Mouse (Mus musculus): Measurements from ENCODE around the gene Clpx. TPM values are rescaled to one million over a fixed set of nuclear protein-coding genes. Genes with fewer than 3 reads are reported as not detected.

Gene Clpx
- polyA plus RNA-seq, 1 experiment from 2014 or later, result 33.3 TPM

DNA sequence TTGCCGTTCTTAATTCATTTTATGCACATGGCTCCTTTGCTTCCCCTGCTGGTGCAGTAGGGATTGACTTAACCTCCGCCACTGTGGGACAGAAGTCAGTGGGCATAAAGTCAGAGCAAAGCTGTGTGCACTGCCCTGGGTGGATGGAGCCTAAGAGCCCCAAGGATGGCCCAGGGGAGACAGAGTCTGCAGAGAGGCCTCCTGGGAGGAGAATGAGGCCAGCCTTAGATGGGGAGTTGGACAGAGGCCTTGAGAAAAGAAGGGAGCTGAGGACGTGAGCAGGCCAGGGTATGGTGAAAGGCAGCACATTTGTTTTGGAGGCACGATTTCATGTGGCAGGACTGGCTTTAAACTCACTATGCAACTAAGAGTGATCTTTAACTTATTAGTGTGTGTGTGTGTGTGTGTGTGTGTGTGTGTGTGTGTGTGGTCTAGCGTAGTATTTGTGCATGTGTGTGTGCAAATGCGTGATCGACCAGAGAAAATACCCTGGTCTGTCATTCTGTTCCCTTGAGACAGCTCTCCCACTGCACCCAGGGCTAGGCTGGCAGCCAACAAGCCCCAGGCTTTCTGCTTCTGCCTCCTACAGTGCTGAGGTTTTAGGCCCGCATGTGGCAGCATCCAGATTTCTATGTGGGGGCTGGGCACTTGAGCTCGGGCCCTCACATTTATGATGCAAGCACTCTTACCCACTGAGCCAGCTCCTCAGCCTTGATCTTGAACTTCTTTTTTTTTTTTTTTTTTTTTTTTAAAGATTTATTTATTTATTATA lies 81.3 kb downstream of the Clpx start:
- H3K4me2 ChIP-seq, result no peak overlapping the region
- H3K4me3 ChIP-seq (replicated peaks), result no peak overlapping the region
- no peak for ATAC-seq (ENCODE audit: insufficient read depth)
- 72% methylated on average over 9 of the region's 9 CpGs for WGBS (ENCODE audit: insufficient replicate concordance)
- no peak overlapping the region for H3K9ac ChIP-seq
- H3K4me1 ChIP-seq (replicated peaks), result no peaks in the 10 kb centered on the region
- H3K27ac ChIP-seq (replicated peaks), result no peak overlapping the region
- no peaks in the 10 kb centered on the region for H3K36me3 ChIP-seq (replicated peaks)
- H3K9me3 ChIP-seq (replicated peaks), result no peaks in the 10 kb centered on the region
- H3K27me3 ChIP-seq, result no peaks in the 10 kb centered on the region

Other genes starting within 250 kb of the Clpx start
- 6.3 and 8.1 TPM in 2 replicates for gene Igdcc4, start 192.8 kb upstream of the Clpx start, polyA plus RNA-seq (2015; fragmentation: Nextera tagmentation; extraction: Ambion mirVana)
- gene Igdcc3, start 153.1 kb upstream of the Clpx start, polyA plus RNA-seq (2015; fragmentation: Nextera tagmentation; extraction: Ambion mirVana), result 0.07 and 0.08 TPM in 2 replicates
- gene Parp16, start 98.9 kb upstream of the Clpx start, polyA plus RNA-seq (2015; fragmentation: Nextera tagmentation; extraction: Ambion mirVana), result 9.5 and 10.2 TPM in 2 replicates
- 0.15 and 0.17 TPM in 2 replicates for gene Cilp, start 29.1 kb upstream of the Clpx start, polyA plus RNA-seq (2015; fragmentation: Nextera tagmentation; extraction: Ambion mirVana)
- 3.3 and 3.6 TPM in 2 replicates for gene Pdcd7, start 51.8 kb downstream of the Clpx start, polyA plus RNA-seq (2015; fragmentation: Nextera tagmentation; extraction: Ambion mirVana)
- 0.09 TPM in 1 of 2 replicates, not detected in the other for gene Ubap1l, start 66.8 kb downstream of the Clpx start, polyA plus RNA-seq (2015; fragmentation: Nextera tagmentation; extraction: Ambion mirVana)
- 0.18 and 0.24 TPM in 2 replicates for gene Kbtbd13, start 97.4 kb downstream of the Clpx start, polyA plus RNA-seq (2015; fragmentation: Nextera tagmentation; extraction: Ambion mirVana)
- 0.10 and 0.23 TPM in 2 replicates for gene Rasl12, start 104.2 kb downstream of the Clpx start, polyA plus RNA-seq (2015; fragmentation: Nextera tagmentation; extraction: Ambion mirVana)
- gene Slc51b, start 128.7 kb downstream of the Clpx start, polyA plus RNA-seq (2015; fragmentation: Nextera tagmentation; extraction: Ambion mirVana), result 0.17 TPM in 1 of 2 replicates, not detected in the other
- gene Mtfmt, start 141.5 kb downstream of the Clpx start, polyA plus RNA-seq (2015; fragmentation: Nextera tagmentation; extraction: Ambion mirVana), result 6.2 and 6.7 TPM in 2 replicates
- 24.1 and 30.0 TPM in 2 replicates for gene Spg21, start 166.7 kb downstream of the Clpx start, polyA plus RNA-seq (2015; fragmentation: Nextera tagmentation; extraction: Ambion mirVana)
- gene Ankdd1a, start 225.9 kb downstream of the Clpx start, polyA plus RNA-seq (2015; fragmentation: Nextera tagmentation; extraction: Ambion mirVana), result 0.09 TPM in 1 of 2 replicates, not detected in the other

Data from liver, embryonic 15.5 days (tissue).